In the genomic region with DNA sequence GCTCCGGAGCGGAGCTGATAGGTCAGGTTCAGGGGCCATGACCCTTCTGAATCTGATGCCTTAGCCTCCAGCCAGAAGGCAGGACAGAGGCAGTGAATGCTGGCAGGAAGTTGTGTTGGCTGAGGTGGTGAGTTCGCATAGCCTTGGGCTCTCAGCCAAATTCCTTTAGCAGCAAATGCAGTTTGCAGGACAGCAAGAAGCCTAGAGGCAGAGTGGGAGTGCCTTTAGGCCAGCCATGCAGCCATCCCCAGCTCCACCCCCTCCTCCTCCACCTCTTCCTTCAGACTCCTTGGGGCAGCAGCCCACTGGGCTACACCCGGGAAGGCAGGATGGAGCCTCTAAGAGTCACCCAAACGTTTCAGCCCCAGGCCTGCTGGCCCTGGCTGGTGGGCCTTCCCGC, we compare ENCODE assay signal across 9 mouse cellular contexts.
DNase-seq lines count a peak whose midpoint lies in the region; ATAC-seq lines count a peak whose summit lies in the region.
"Had no signal": no experiment of that assay in that cellular context is flagged by ENCODE, and none has a peak within 500 bp of the region (broad histone marks: within the 10 kb centered on the region; RNA-seq: fewer than 3 reads in every experiment).

No protein-coding gene starts in this region.

- H3K9ac ChIP-seq in hindbrain, embryonic 14.5 days = no peak overlapping the region

- H3K4me1 ChIP-seq in hindbrain, embryonic 10.5 days (replicated peaks) = peaks cover 16% of the 10 kb centered on the region
- H3K4me1 ChIP-seq in hindbrain, embryonic 14.5 days (replicated peaks; ENCODE audit: control insufficient read depth, insufficient read depth, low read length) = no peaks in the 10 kb centered on the region
- peaks cover 23% of the 10 kb centered on the region for H3K4me1 ChIP-seq in embryonic facial prominence, embryonic 10.5 days

- H3K9me3 ChIP-seq in hindbrain, embryonic 10.5 days = no peaks in the 10 kb centered on the region
- H3K9me3 ChIP-seq in hindbrain, embryonic 14.5 days (ENCODE audit: control insufficient read depth, low read length) = no peaks in the 10 kb centered on the region
- no peaks in the 10 kb centered on the region for H3K9me3 ChIP-seq in embryonic facial prominence, embryonic 10.5 days
- H3K9me3 ChIP-seq: G1E had no signal

- H3K4me2 ChIP-seq in hindbrain, embryonic 14.5 days (replicated peaks) = no peak overlapping the region

- 53% methylated on average over 6 of the region's 6 CpGs for WGBS in hindbrain, embryonic 10.5 days
- WGBS in hindbrain, embryonic 14.5 days = 65% methylated on average over 6 of the region's 6 CpGs
- 35% methylated on average over 6 of the region's 6 CpGs for whole genome bisulfite sequencing in embryonic facial prominence, embryonic 10.5 days

- H3K27me3 ChIP-seq in hindbrain, embryonic 10.5 days (ENCODE audit: insufficient read depth, poor library complexity, severe bottlenecking) = no peaks in the 10 kb centered on the region
- no peaks in the 10 kb centered on the region for H3K27me3 ChIP-seq in hindbrain, embryonic 14.5 days (ENCODE audit: control insufficient read depth, insufficient read depth, low read length)
- no peaks in the 10 kb centered on the region for H3K27me3 ChIP-seq in embryonic facial prominence, embryonic 10.5 days (replicated peaks; ENCODE audit: low read depth, poor library complexity, severe bottlenecking)

- H3K4me3 ChIP-seq in hindbrain, embryonic 10.5 days = no peak overlapping the region
- H3K4me3 ChIP-seq in hindbrain, embryonic 14.5 days (replicated peaks; ENCODE audit: low read length) = no peak overlapping the region
- H3K4me3 ChIP-seq in embryonic facial prominence, embryonic 10.5 days = no peak overlapping the region

- no peak overlapping the region for H3K27ac ChIP-seq in hindbrain, embryonic 10.5 days
- no peak overlapping the region for H3K27ac ChIP-seq in hindbrain, embryonic 14.5 days
- H3K27ac ChIP-seq in embryonic facial prominence, embryonic 10.5 days (replicated peaks) = peak overlapping the region; percentile 59

- no peak for ATAC-seq in hindbrain, embryonic 14.5 days (ENCODE audit: low FRiP score)

- H3K36me3 ChIP-seq in hindbrain, embryonic 10.5 days = no peaks in the 10 kb centered on the region
- no peaks in the 10 kb centered on the region for H3K36me3 ChIP-seq in hindbrain, embryonic 14.5 days (replicated peaks; ENCODE audit: control insufficient read depth, insufficient read depth)
- H3K36me3 ChIP-seq in embryonic facial prominence, embryonic 10.5 days (replicated peaks) = no peaks in the 10 kb centered on the region
- H3K36me3 ChIP-seq: G1E had no signal

- peak; percentile 11 for DNase-seq in hindbrain, embryonic 10.5 days (ENCODE audit: low spot score)
- no peak for DNase-seq in hindbrain, embryonic 14.5 days (ENCODE audit: low spot score)
- DNase-seq in embryonic facial prominence, embryonic 10.5 days (ENCODE audit: low spot score) = peak; percentile 30
- peak; percentile 11 for DNase-seq in kidney, adult 9 months
- DNase-seq in ovary, postnatal 14 days (ENCODE audit: low spot score) = peak; percentile 32
- no peak for DNase-seq in layer of hippocampus, postnatal 14 days (ENCODE audit: low spot score in 2 of 2)
- DNase-seq in cerebellum, postnatal 25 days = no peak
- DNase-seq in right cerebral cortex, postnatal 4 days = no peak

Comparison
In these comparisons a context has a peak if more than half of its experiments do, and no peak if none do; other contexts are left out.
1. DNase-seq: peak in hindbrain, embryonic 10.5 days (single experiment), embryonic facial prominence, embryonic 10.5 days (single experiment), kidney, adult 9 months (single experiment) and ovary, postnatal 14 days (single experiment); none in hindbrain, embryonic 14.5 days (single experiment), layer of hippocampus, postnatal 14 days (0 of 2), cerebellum, postnatal 25 days (0 of 2) and right cerebral cortex, postnatal 4 days (single experiment).